Mouse (Mus musculus) lung, embryonic 15.5 days (tissue): ENCODE results near the gene Limd2. TPM values are rescaled to one million over a fixed set of nuclear protein-coding genes. Genes with fewer than 3 reads are reported as not detected.

Source experiments
- polyA plus RNA-seq: library from polyadenylated mRNA; unstranded; fragments of >200 nt; fragmentation: Nextera tagmentation; extraction: Ambion mirVana; gene quantifications from 2 replicates; pipeline ENCODE4 v1.2.1, GENCODE M21; 2015

Limd2 gene
- polyA plus RNA-seq, 1 experiment from 2014 or later: 237 TPM

Other genes with a start within 250 kb of the Limd2 start
- 34.2 and 39.8 TPM in 2 replicates for gene Cyb561, start 207.5 kb downstream of the Limd2 start, polyA plus RNA-seq
- gene Ace, start 192.9 kb downstream of the Limd2 start, polyA plus RNA-seq: 7.5 and 9.4 TPM in 2 replicates
- gene Ace3, start 166.2 kb downstream of the Limd2 start, polyA plus RNA-seq: 0.20 and 0.36 TPM in 2 replicates
- gene Kcnh6, start 152.7 kb downstream of the Limd2 start, polyA plus RNA-seq: 0.34 and 0.62 TPM in 2 replicates
- 64.3 and 67.8 TPM in 2 replicates for gene Dcaf7, start 124.0 kb downstream of the Limd2 start, polyA plus RNA-seq
- gene Taco1, start 94.8 kb downstream of the Limd2 start, polyA plus RNA-seq: 9.0 and 10.1 TPM in 2 replicates
- 22.6 and 28.2 TPM in 2 replicates for gene Map3k3, start 76.2 kb downstream of the Limd2 start, polyA plus RNA-seq
- gene Gm10840, start within 50 bp of the Limd2 start, polyA plus RNA-seq: not detected in 2 replicates
- gene Strada, start 41.3 kb upstream of the Limd2 start, polyA plus RNA-seq: 24.3 and 25.1 TPM in 2 replicates
- 80.2 and 88.7 TPM in 2 replicates for gene Ccdc47, start 55.5 kb upstream of the Limd2 start, polyA plus RNA-seq
- gene Ddx42, start 56.1 kb upstream of the Limd2 start, polyA plus RNA-seq: 69.8 and 72.7 TPM in 2 replicates
- gene Ftsj3, start 95.2 kb upstream of the Limd2 start, polyA plus RNA-seq: 50.2 and 54.1 TPM in 2 replicates
- 271 and 275 TPM in 2 replicates for gene Psmc5, start 95.3 kb upstream of the Limd2 start, polyA plus RNA-seq
- 79.1 and 81.6 TPM in 2 replicates for gene Smarcd2, start 112.1 kb upstream of the Limd2 start, polyA plus RNA-seq
- 0.23 and 0.24 TPM in 2 replicates for gene Tcam1, start 115.8 kb upstream of the Limd2 start, polyA plus RNA-seq
- not detected in 2 replicates for gene Gh, start 141.0 kb upstream of the Limd2 start, polyA plus RNA-seq
- 4.2 TPM in 2 replicates for gene Cd79b, start 153.9 kb upstream of the Limd2 start, polyA plus RNA-seq
- 0.06 and 0.16 TPM in 2 replicates for gene Scn4a, start 192.4 kb upstream of the Limd2 start, polyA plus RNA-seq
- gene Prr29, start 204.6 kb upstream of the Limd2 start, polyA plus RNA-seq: 0.93 and 1.1 TPM in 2 replicates
- 93.5 and 99.2 TPM in 2 replicates for gene Icam2, start 227.2 kb upstream of the Limd2 start, polyA plus RNA-seq